Comparison of ENCODE assay signal across 10 mouse cellular contexts in the genomic region with DNA sequence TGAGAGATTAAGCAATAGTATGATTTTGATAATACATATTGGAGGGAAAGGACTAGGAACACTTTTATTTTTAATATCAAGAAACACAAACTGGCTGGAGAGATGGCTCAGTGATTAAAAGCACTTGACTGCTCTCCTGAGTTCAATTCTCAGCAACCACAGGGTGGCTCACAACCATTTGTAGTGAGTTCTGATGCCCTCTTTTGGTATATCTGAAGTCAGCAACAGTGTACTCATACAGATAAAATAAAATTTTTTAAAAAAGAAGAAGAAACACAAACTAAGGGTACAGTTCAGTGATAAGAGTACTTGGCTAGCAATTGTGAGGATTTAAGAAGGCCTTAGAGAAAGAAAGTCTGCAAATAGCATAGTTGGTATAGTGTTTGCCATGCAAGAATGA. TPM values are rescaled to one million over a fixed set of nuclear protein-coding genes. Genes with fewer than 3 reads are reported as not detected.
A peak's percentile ranks its signal among the peaks of the same experiment; 100 is the strongest.
DNase-seq lines count a peak whose midpoint lies in the region; ATAC-seq and TF ChIP-seq lines count a peak whose summit lies in the region.
"Had no signal": no experiment of that assay in that cellular context is flagged by ENCODE, and none has a peak within 500 bp of the region (broad histone marks: within the 10 kb centered on the region; RNA-seq: fewer than 3 reads in every experiment).

No protein-coding gene starts in this region.

- no peak for DNase-seq in forebrain, postnatal 0 days
- DNase-seq in left cerebral cortex, adult 2 months (ENCODE audit: extremely low spot score in 1 of 2, low spot score in 2 of 2) = no peak
- no peak for DNase-seq in left cerebral cortex, postnatal 14 days (ENCODE audit: low spot score in 2 of 2)
- peak; percentile 81 for DNase-seq in 416B (ENCODE audit: low read depth)
- DNase-seq in spleen, adult 12 weeks (ENCODE audit: low spot score) = no peak
- DNase-seq in adrenal gland, adult (ENCODE audit: inconsistent age in 2 of 2, low spot score in 1 of 2) = no peak
- DNase-seq: cerebellum, adult 2 months; left cerebral cortex, postnatal 4 days had no signal

- no peak overlapping the region for H3K27ac ChIP-seq in forebrain, postnatal 0 days (ENCODE audit: low read depth, low read length)
- H3K27ac ChIP-seq in forebrain, embryonic 16.5 days (ENCODE audit: low read length) = no peak overlapping the region
- no peak overlapping the region for H3K27ac ChIP-seq in left cerebral cortex, adult 2 months
- H3K27ac ChIP-seq in limb, embryonic 13.5 days = no peak overlapping the region

- ATAC-seq in forebrain, postnatal 0 days = no peak
- ATAC-seq in forebrain, embryonic 16.5 days = no peak
- ATAC-seq in limb, embryonic 13.5 days (ENCODE audit: low FRiP score, low read depth) = no peak

- peaks cover 2% of the 10 kb centered on the region; the same call in 1 of the 2 replicates for H3K36me3 ChIP-seq in forebrain, postnatal 0 days (ENCODE audit: insufficient read depth)
- no peaks in the 10 kb centered on the region for H3K36me3 ChIP-seq in forebrain, embryonic 16.5 days (ENCODE audit: control insufficient read depth, insufficient read depth)
- H3K36me3 ChIP-seq in limb, embryonic 13.5 days = peaks cover 5% of the 10 kb centered on the region

- H3K4me2 ChIP-seq in forebrain, postnatal 0 days (ENCODE audit: low read depth) = no peak overlapping the region; the same call in 1 of the 2 replicates
- H3K4me2 ChIP-seq in forebrain, embryonic 16.5 days (ENCODE audit: low read length) = no peak overlapping the region
- H3K4me2 ChIP-seq in limb, embryonic 13.5 days (replicated peaks) = peak overlapping the region; percentile 99; the same call in 1 of the 2 replicates

- no peaks in the 10 kb centered on the region for H3K9me3 ChIP-seq in forebrain, postnatal 0 days (ENCODE audit: low read length)
- no peaks in the 10 kb centered on the region for H3K9me3 ChIP-seq in forebrain, embryonic 16.5 days (ENCODE audit: control insufficient read depth, low read length)
- no peaks in the 10 kb centered on the region for H3K9me3 ChIP-seq in limb, embryonic 13.5 days

- 0 out of 2 replicates have a peak, but pooled peaks cover 4% of the 10 kb centered on the region for H3K27me3 ChIP-seq in forebrain, postnatal 0 days (ENCODE audit: insufficient read depth, low read length)
- no peaks in the 10 kb centered on the region; the same call in 1 of the 2 replicates for H3K27me3 ChIP-seq in forebrain, embryonic 16.5 days (replicated peaks; ENCODE audit: control insufficient read depth, insufficient read depth, low read length)
- H3K27me3 ChIP-seq in limb, embryonic 13.5 days = no peaks in the 10 kb centered on the region

- intact Hi-C loops in left cerebral cortex, adult 2 months (cut with DNase I) = no loop called here
- intact Hi-C loops in left cerebral cortex, postnatal 14 days (cut with DNase I) = loop anchor here (10.0 kb wide), 1 partner anchor 354 kb away; no protein-coding TSS in a partner anchor

- no peak overlapping the region for H3K4me3 ChIP-seq in forebrain, postnatal 0 days (ENCODE audit: low read depth, low read length)
- no peak overlapping the region for H3K4me3 ChIP-seq in forebrain, embryonic 16.5 days (replicated peaks; ENCODE audit: low read length)
- no peak overlapping the region for H3K4me3 ChIP-seq in left cerebral cortex, adult 2 months
- H3K4me3 ChIP-seq in limb, embryonic 13.5 days = no peak overlapping the region; the same call in 1 of the 2 replicates

- H3K9ac ChIP-seq in forebrain, postnatal 0 days = no peak overlapping the region
- no peak overlapping the region for H3K9ac ChIP-seq in forebrain, embryonic 16.5 days (replicated peaks; ENCODE audit: low read depth, low read length)
- H3K9ac ChIP-seq in limb, embryonic 13.5 days = no peak overlapping the region

- peaks cover 24% of the 10 kb centered on the region for H3K4me1 ChIP-seq in forebrain, postnatal 0 days (ENCODE audit: insufficient read depth)
- H3K4me1 ChIP-seq in forebrain, embryonic 16.5 days (replicated peaks; ENCODE audit: control insufficient read depth, insufficient read depth, low read length) = peaks cover 21% of the 10 kb centered on the region
- H3K4me1 ChIP-seq in limb, embryonic 13.5 days = peaks cover 25% of the 10 kb centered on the region

- TF ChIP-seq CTCF in forebrain, postnatal 0 days (IDR thresholded peaks at IDR 0.05; ENCODE audit: low read depth) = peak; percentile 55
- peak; percentile 4 for TF ChIP-seq CTCF in left cerebral cortex, adult 2 months (IDR thresholded peaks at IDR 0.05)

RNA-seq across cellular contexts. Expression of gene Pde12, which starts 1.3 kb away (rescaled TPM):
- 15.7 and 21.1 TPM in 2 replicates for total RNA-seq in forebrain, postnatal 0 days (2014; rRNA removed)
- 10.7 and 10.9 TPM in 2 replicates for polyA plus RNA-seq in forebrain, postnatal 0 days (2015; fragmentation: Nextera tagmentation; extraction: Ambion mirVana)
- polyA plus RNA-seq in forebrain, embryonic 16.5 days (2015; fragmentation: Nextera tagmentation; extraction: Ambion mirVana) = 12.7 TPM in 2 replicates
- 1 to 10 TPM; 8.6 to 9.5 TPM for total RNA-seq in left cerebral cortex, adult 2 months (2021)
- 1 to 10 TPM; 8.5 to 9.2 TPM for total RNA-seq in left cerebral cortex, postnatal 14 days (2021)
- polyA plus RNA-seq in limb, embryonic 13.5 days (2015; fragmentation: Nextera tagmentation; extraction: Ambion mirVana) = 9.4 and 10.0 TPM in 2 replicates

RNA-seq across cellular contexts. Expression of gene Dnah12, which starts 22.1 kb away (rescaled TPM):
- total RNA-seq in forebrain, postnatal 0 days (2014; rRNA removed) = 0.38 and 0.67 TPM in 2 replicates
- 0.06 and 0.19 TPM in 2 replicates for polyA plus RNA-seq in forebrain, postnatal 0 days (2015; fragmentation: Nextera tagmentation; extraction: Ambion mirVana)
- 0.04 and 0.11 TPM in 2 replicates for polyA plus RNA-seq in forebrain, embryonic 16.5 days (2015; fragmentation: Nextera tagmentation; extraction: Ambion mirVana)
- under 1 TPM; 0.07 to 0.14 TPM for total RNA-seq in left cerebral cortex, adult 2 months (2021)
- total RNA-seq in left cerebral cortex, postnatal 14 days (2021) = under 1 TPM; 0.15 to 0.17 TPM
- 0.04 and 0.06 TPM in 2 replicates for polyA plus RNA-seq in limb, embryonic 13.5 days (2015; fragmentation: Nextera tagmentation; extraction: Ambion mirVana)

RNA-seq across cellular contexts. Expression of gene Arf4, which starts 33.1 kb away (rescaled TPM):
- total RNA-seq in forebrain, postnatal 0 days (2014; rRNA removed) = 176 and 182 TPM in 2 replicates
- 521 and 540 TPM in 2 replicates for polyA plus RNA-seq in forebrain, postnatal 0 days (2015; fragmentation: Nextera tagmentation; extraction: Ambion mirVana)
- polyA plus RNA-seq in forebrain, embryonic 16.5 days (2015; fragmentation: Nextera tagmentation; extraction: Ambion mirVana) = 643 and 695 TPM in 2 replicates
- total RNA-seq in left cerebral cortex, adult 2 months (2021) = 100 to 1,000 TPM; 108 to 114 TPM
- total RNA-seq in left cerebral cortex, postnatal 14 days (2021) = 100 to 1,000 TPM; 131 to 139 TPM
- polyA plus RNA-seq in limb, embryonic 13.5 days (2015; fragmentation: Nextera tagmentation; extraction: Ambion mirVana) = 656 and 713 TPM in 2 replicates
